Mouse (Mus musculus): ENCODE results near the gene Pcolce2. TPM values are rescaled to one million over a fixed set of nuclear protein-coding genes. Genes with fewer than 3 reads are reported as not detected.

Pcolce2 gene
- polyA plus RNA-seq (2015; fragmentation: Nextera tagmentation; extraction: Ambion mirVana): 0.36 and 1.3 TPM in 2 replicates

GRCm38 (mm10) chr9:95637271-95638181, at the start of gene Pcolce2:
TSS of gene Pcolce2 (plus strand) at chr9:95637601.
- Histone ChIP-seq H3K4me1 (0 out of 2 replicates have a peak, but pooled peaks cover 8% of the 10 kb centered on the region), H3K36me3 (no peaks in the 10 kb centered on the region), H3K9ac (peak within 1 kb of the TSS; percentile 29; the same call in 1 of the 2 replicates), H3K27me3 (replicated peaks) (peaks cover 23% of the 10 kb centered on the region), H3K4me3 (replicated peaks) (peak within 1 kb of the TSS; percentile 49), H3K9me3 (no peaks in the 10 kb centered on the region), H3K4me2 (peak within 1 kb of the TSS; percentile 98), H3K27ac (no peak within 1 kb of the TSS)
- WGBS: under 1% methylated on average over 44 of the region's 71 CpGs
- ATAC-seq (ENCODE audit: insufficient read depth, low FRiP score, low read depth): peak; percentile 56

GRCm38 (mm10) chr9:95588070-95588469, 49.3 kb upstream of the Pcolce2 start:
- no peak; the same call in 1 of the 2 replicates for ATAC-seq (ENCODE audit: insufficient read depth, low FRiP score, low read depth)
- H3K9ac ChIP-seq: no peak overlapping the region
- WGBS: 89% methylated on average over 7 of the region's 7 CpGs
- H3K4me1 ChIP-seq: no peaks in the 10 kb centered on the region
- no peaks in the 10 kb centered on the region for H3K36me3 ChIP-seq
- no peak overlapping the region for H3K4me2 ChIP-seq
- H3K4me3 ChIP-seq (replicated peaks): no peak overlapping the region
- no peak overlapping the region for H3K27ac ChIP-seq
- H3K27me3 ChIP-seq (replicated peaks): no peaks in the 10 kb centered on the region
- H3K9me3 ChIP-seq: no peaks in the 10 kb centered on the region

- 75% methylated on average over 4 of the region's 4 CpGs for WGBS
- Histone ChIP-seq H3K27ac (no peak overlapping the region), H3K4me1 (no peaks in the 10 kb centered on the region), H3K4me3 (replicated peaks) (no peak overlapping the region), H3K27me3 (replicated peaks) (no peaks in the 10 kb centered on the region; the same call in 1 of the 2 replicates), H3K36me3 (no peaks in the 10 kb centered on the region), H3K9me3 (no peaks in the 10 kb centered on the region), H3K4me2 (no peak overlapping the region), H3K9ac (no peak overlapping the region)
- ATAC-seq (ENCODE audit: insufficient read depth, low FRiP score, low read depth): no peak
Observed at GRCm38 (mm10) chr9:95594291-95594690, 43.1 kb upstream of the Pcolce2 start.

- Histone ChIP-seq H3K9ac (no peak overlapping the region), H3K9me3 (no peaks in the 10 kb centered on the region), H3K36me3 (no peaks in the 10 kb centered on the region), H3K4me3 (replicated peaks) (0 out of 2 replicates have a peak overlapping the region, but pooled peaks have one; percentile 7), H3K4me1 (no peaks in the 10 kb centered on the region), H3K27ac (no peak overlapping the region), H3K27me3 (replicated peaks) (no peaks in the 10 kb centered on the region; the same call in 1 of the 2 replicates), H3K4me2 (peak overlapping the region; percentile 36)
- WGBS: 39% methylated on average over 13 of the region's 13 CpGs
- ATAC-seq (ENCODE audit: insufficient read depth, low FRiP score, low read depth): no peak
Observed at GRCm38 (mm10) chr9:95597466-95598178, 39.8 kb upstream of the Pcolce2 start.

- no peak for ATAC-seq (ENCODE audit: insufficient read depth, low FRiP score, low read depth)
- Histone ChIP-seq H3K4me2 (peak overlapping the region; percentile 36), H3K9me3 (no peaks in the 10 kb centered on the region), H3K36me3 (no peaks in the 10 kb centered on the region), H3K4me1 (no peaks in the 10 kb centered on the region), H3K4me3 (replicated peaks) (0 out of 2 replicates have a peak overlapping the region, but pooled peaks have one; percentile 7), H3K9ac (no peak overlapping the region), H3K27ac (no peak overlapping the region), H3K27me3 (replicated peaks) (no peaks in the 10 kb centered on the region; the same call in 1 of the 2 replicates)
- 36% methylated on average over 19 of the region's 19 CpGs for WGBS
Observed at GRCm38 (mm10) chr9:95598179-95598721, 39.2 kb upstream of the Pcolce2 start.

GRCm38 (mm10) chr9:95599399-95599798, 38.0 kb upstream of the Pcolce2 start:
- Histone ChIP-seq H3K9ac (no peak overlapping the region), H3K4me3 (replicated peaks) (no peak overlapping the region), H3K27me3 (replicated peaks) (no peaks in the 10 kb centered on the region; the same call in 1 of the 2 replicates), H3K36me3 (no peaks in the 10 kb centered on the region), H3K27ac (no peak overlapping the region), H3K4me2 (no peak overlapping the region), H3K4me1 (no peaks in the 10 kb centered on the region), H3K9me3 (no peaks in the 10 kb centered on the region)
- 81% methylated on average over 4 of the region's 4 CpGs for WGBS
- ATAC-seq (ENCODE audit: insufficient read depth, low FRiP score, low read depth): no peak

GRCm38 (mm10) chr9:95602849-95603248, 34.6 kb upstream of the Pcolce2 start:
- 64% methylated on average over 3 of the region's 3 CpGs for WGBS
- H3K4me1 ChIP-seq: no peaks in the 10 kb centered on the region
- H3K9ac ChIP-seq: no peak overlapping the region
- no peaks in the 10 kb centered on the region; the same call in 1 of the 2 replicates for H3K27me3 ChIP-seq (replicated peaks)
- no peaks in the 10 kb centered on the region for H3K9me3 ChIP-seq
- ATAC-seq (ENCODE audit: insufficient read depth, low FRiP score, low read depth): no peak
- H3K4me3 ChIP-seq (replicated peaks): no peak overlapping the region
- H3K36me3 ChIP-seq: no peaks in the 10 kb centered on the region
- no peak overlapping the region for H3K27ac ChIP-seq
- H3K4me2 ChIP-seq: no peak overlapping the region

GRCm38 (mm10) chr9:95603316-95603715, 34.1 kb upstream of the Pcolce2 start:
- Histone ChIP-seq H3K27me3 (replicated peaks) (no peaks in the 10 kb centered on the region; the same call in 1 of the 2 replicates), H3K4me3 (replicated peaks) (no peak overlapping the region), H3K9ac (no peak overlapping the region), H3K9me3 (no peaks in the 10 kb centered on the region), H3K27ac (no peak overlapping the region), H3K4me2 (no peak overlapping the region), H3K4me1 (no peaks in the 10 kb centered on the region), H3K36me3 (no peaks in the 10 kb centered on the region)
- no peak for ATAC-seq (ENCODE audit: insufficient read depth, low FRiP score, low read depth)
- WGBS: 79% methylated on average over 9 of the region's 9 CpGs

- Histone ChIP-seq H3K4me2 (no peak overlapping the region), H3K4me1 (no peaks in the 10 kb centered on the region), H3K27me3 (replicated peaks) (no peaks in the 10 kb centered on the region), H3K27ac (no peak overlapping the region), H3K9ac (no peak overlapping the region), H3K4me3 (replicated peaks) (no peak overlapping the region), H3K36me3 (no peaks in the 10 kb centered on the region), H3K9me3 (no peaks in the 10 kb centered on the region)
- ATAC-seq (ENCODE audit: insufficient read depth, low FRiP score, low read depth): no peak
- 63% methylated on average over 5 of the region's 5 CpGs for WGBS
Observed at GRCm38 (mm10) chr9:95607196-95607595, 30.2 kb upstream of the Pcolce2 start.

- H3K27ac ChIP-seq: no peak overlapping the region
- no peak for ATAC-seq (ENCODE audit: insufficient read depth, low FRiP score, low read depth)
- no peaks in the 10 kb centered on the region for H3K4me1 ChIP-seq
- no peak overlapping the region for H3K4me2 ChIP-seq
- H3K36me3 ChIP-seq: no peaks in the 10 kb centered on the region
- H3K4me3 ChIP-seq (replicated peaks): no peak overlapping the region
- no peaks in the 10 kb centered on the region for H3K27me3 ChIP-seq (replicated peaks)
- H3K9me3 ChIP-seq: no peaks in the 10 kb centered on the region
- no peak overlapping the region for H3K9ac ChIP-seq
- 78% methylated on average over 8 of the region's 8 CpGs for WGBS
Observed at GRCm38 (mm10) chr9:95612246-95612768, 25.1 kb upstream of the Pcolce2 start.

GRCm38 (mm10) chr9:95613426-95614127, 23.8 kb upstream of the Pcolce2 start:
- H3K9me3 ChIP-seq: no peaks in the 10 kb centered on the region
- no peak overlapping the region for H3K9ac ChIP-seq
- H3K36me3 ChIP-seq: no peaks in the 10 kb centered on the region
- no peak for ATAC-seq (ENCODE audit: insufficient read depth, low FRiP score, low read depth)
- 25% methylated on average over 9 of the region's 9 CpGs for WGBS
- no peak overlapping the region for H3K4me2 ChIP-seq
- H3K27ac ChIP-seq: no peak overlapping the region
- H3K27me3 ChIP-seq (replicated peaks): no peaks in the 10 kb centered on the region
- no peaks in the 10 kb centered on the region for H3K4me1 ChIP-seq
- no peak overlapping the region for H3K4me3 ChIP-seq (replicated peaks)
